Mouse (Mus musculus): ENCODE measurements at regions not wholly inside any gene's neighbourhood (a gene's known extent, or its start where the extent isn't known, plus 50 kb on each side); places are given as distances from the start of the nearest gene placed in this dataset.

GRCm38 (mm10) chr16:42677211-42677610, 198.5 kb upstream of the Zbtb20 start:
- DNase-seq, result no peak

GRCm38 (mm10) chr16:42676406-42677075, 199.1 kb upstream of the Zbtb20 start:
- no peak for DNase-seq

- no peak for DNase-seq
Observed at GRCm38 (mm10) chr16:42675031-42675430, 200.7 kb upstream of the Zbtb20 start.

- DNase-seq, result no peak
Observed at GRCm38 (mm10) chr16:42666601-42667000, 209.1 kb upstream of the Zbtb20 start.

- no peak for DNase-seq
Observed at GRCm38 (mm10) chr16:42651904-42652732, 223.6 kb upstream of the Zbtb20 start.

- DNase-seq, result no peak
Observed at GRCm38 (mm10) chr16:42649767-42650166, 225.9 kb upstream of the Zbtb20 start.

GRCm38 (mm10) chr16:42648531-42649142, 227.0 kb upstream of the Zbtb20 start:
- no peak for DNase-seq

GRCm38 (mm10) chr16:42647762-42648161, 227.9 kb upstream of the Zbtb20 start:
- no peak for DNase-seq

- no peak for DNase-seq
Observed at GRCm38 (mm10) chr16:42635766-42636165, 239.9 kb upstream of the Zbtb20 start.

GRCm38 (mm10) chr16:42627675-42628074, 248.0 kb upstream of the Zbtb20 start:
- DNase-seq, result no peak

GRCm38 (mm10) chr16:42615920-42616319, 259.8 kb upstream of the Zbtb20 start:
- DNase-seq, result no peak

GRCm38 (mm10) chr16:42612011-42612410, 263.7 kb upstream of the Zbtb20 start:
- no peak for DNase-seq

GRCm38 (mm10) chr16:42608336-42608735, 267.3 kb upstream of the Zbtb20 start:
- no peak for DNase-seq

- DNase-seq, result no peak
Observed at GRCm38 (mm10) chr16:42592321-42592720, 251.9 kb upstream of the Gap43 start.

- no peak for DNase-seq
Observed at GRCm38 (mm10) chr16:42591530-42591929, 251.1 kb upstream of the Gap43 start.

- DNase-seq, result no peak
Observed at GRCm38 (mm10) chr16:42586196-42586595, 245.7 kb upstream of the Gap43 start.

- no peak for DNase-seq
Observed at GRCm38 (mm10) chr16:42575517-42575946, 235.1 kb upstream of the Gap43 start.

GRCm38 (mm10) chr16:42574978-42575377, 234.5 kb upstream of the Gap43 start:
- DNase-seq, result no peak

- no peak for DNase-seq
Observed at GRCm38 (mm10) chr16:42570246-42570996, 230.0 kb upstream of the Gap43 start.

GRCm38 (mm10) chr16:42569335-42569734, 228.9 kb upstream of the Gap43 start:
- DNase-seq, result no peak

- no peak for DNase-seq
Observed at GRCm38 (mm10) chr16:42549591-42549990, 209.1 kb upstream of the Gap43 start.

- DNase-seq, result no peak
Observed at GRCm38 (mm10) chr16:42546229-42547163, 206.0 kb upstream of the Gap43 start.
